Mouse (Mus musculus) neutrophil, adult 65 days (primary cell): ENCODE measurements around the gene Pianp. TPM values are rescaled to one million over a fixed set of nuclear protein-coding genes. Genes with fewer than 3 reads are reported as not detected.

Source experiments
- total RNA-seq: library from RNA; stranded (reverse); gene quantifications from 2 replicates; pipeline ENCODE4 v1.2.4, GENCODE M21; 2023

The Pianp gene
- total RNA-seq, result not detected in 2 replicates

GRCm38 (mm10) chr6:124996551-124997501 is at the start of gene Pianp:
Pianp (plus strand) TSS chr6:124996694.

GRCm38 (mm10) chr6:124965088-124965719 is 31.3 kb upstream of the Pianp start, which contains the start of gene Cops7a:
Cops7a (minus strand) TSS chr6:124965538.

GRCm38 (mm10) chr6:125009129-125009180 is 12.5 kb downstream of the Pianp start, which contains the start of gene Zfp384:
Zfp384 (plus strand) TSS chr6:125009145.

GRCm38 (mm10) chr6:125039533-125040153 is 43.1 kb downstream of the Pianp start, which contains the start of gene Ing4:
Ing4 (plus strand) TSS chr6:125039760.

GRCm38 (mm10) chr6:125049678-125050077 is 53.2 kb downstream of the Pianp start, which contains the start of gene Acrbp:
Acrbp (plus strand) TSS chr6:125049689.

Other genes starting within 250 kb of the Pianp start
- gene Gm45234, start 240.7 kb upstream of the Pianp start, total RNA-seq, result not detected in 2 replicates
- 39.2 and 39.7 TPM in 2 replicates for gene Atn1, start 240.2 kb upstream of the Pianp start, total RNA-seq
- gene Eno2, start 227.0 kb upstream of the Pianp start, total RNA-seq, result not detected in 2 replicates
- not detected in 2 replicates for gene Lrrc23, start 217.0 kb upstream of the Pianp start, total RNA-seq
- 17.6 and 18.8 TPM in 2 replicates for gene Spsb2, start 188.0 kb upstream of the Pianp start, total RNA-seq
- gene Tpi1, start 182.4 kb upstream of the Pianp start, total RNA-seq, result 109 and 115 TPM in 2 replicates
- gene Usp5, start 167.2 kb upstream of the Pianp start, total RNA-seq, result 41.6 and 56.4 TPM in 2 replicates
- gene Cdca3, start 167.1 kb upstream of the Pianp start, total RNA-seq, result 41.2 and 59.0 TPM in 2 replicates
- gene Gnb3, start 156.4 kb upstream of the Pianp start, total RNA-seq, result not detected in 2 replicates
- gene P3h3, start 138.9 kb upstream of the Pianp start, total RNA-seq, result 0.36 and 0.76 TPM in 2 replicates
- gene Gpr162, start 132.7 kb upstream of the Pianp start, total RNA-seq, result not detected in 2 replicates
- gene Cd4, start 108.5 kb upstream of the Pianp start, total RNA-seq, result 0.88 TPM in 1 of 2 replicates, not detected in the other
- 0.38 and 0.43 TPM in 2 replicates for gene Lag3, start 85.0 kb upstream of the Pianp start, total RNA-seq
- gene Ptms, start 76.6 kb upstream of the Pianp start, total RNA-seq, result 108 and 127 TPM in 2 replicates
- gene Mlf2, start 65.3 kb upstream of the Pianp start, total RNA-seq, result 82.7 and 86.2 TPM in 2 replicates
- 15.5 and 17.7 TPM in 2 replicates for gene Cops7a, start 31.2 kb upstream of the Pianp start, total RNA-seq
- gene Zfp384, start 12.5 kb downstream of the Pianp start, total RNA-seq, result 86.5 and 92.3 TPM in 2 replicates
- 87.7 and 100 TPM in 2 replicates for gene Ing4, start 43.1 kb downstream of the Pianp start, total RNA-seq
- 7.1 and 8.5 TPM in 2 replicates for gene Acrbp, start 53.0 kb downstream of the Pianp start, total RNA-seq
- 5.1 and 6.8 TPM in 2 replicates for gene Lpar5, start 71.2 kb downstream of the Pianp start, total RNA-seq
- gene Chd4, start 99.3 kb downstream of the Pianp start, total RNA-seq, result 185 and 239 TPM in 2 replicates
- 13.5 and 20.0 TPM in 2 replicates for gene Nop2, start 135.2 kb downstream of the Pianp start, total RNA-seq
- gene Iffo1, start 148.5 kb downstream of the Pianp start, total RNA-seq, result 24.7 and 34.6 TPM in 2 replicates
- 693 and 1,543 TPM in 2 replicates for gene Gapdh, start 169.8 kb downstream of the Pianp start, total RNA-seq
- gene Ncapd2, start 195.0 kb downstream of the Pianp start, total RNA-seq, result 167 and 197 TPM in 2 replicates
- gene Mrpl51, start 195.1 kb downstream of the Pianp start, total RNA-seq, result 32.2 and 40.1 TPM in 2 replicates
- 19.8 and 26.2 TPM in 2 replicates for gene Vamp1, start 218.9 kb downstream of the Pianp start, total RNA-seq
- 10.2 and 11.2 TPM in 2 replicates for gene Tapbpl, start 235.2 kb downstream of the Pianp start, total RNA-seq
- 0.25 and 0.51 TPM in 2 replicates for gene Cd27, start 240.3 kb downstream of the Pianp start, total RNA-seq